Mouse (Mus musculus) midbrain, embryonic 14.5 days (tissue): ENCODE results near the gene Rnf220. TPM values are rescaled to one million over a fixed set of nuclear protein-coding genes. Genes with fewer than 3 reads are reported as not detected.

ENCODE experiments used
- ATAC-seq: fragments of 200-750 bp; cut with Nextera tagmentation; 2 replicates; pipeline ENCODE4 v1.8.0; 2017; ENCODE audit warnings: moderate number of reproducible peaks, moderate library complexity; ENCODE audit not compliant: low FRiP score, low TSS enrichment
- DNase-seq: peaks from one replicate; pipeline ENCODE4 v3.0.0-alpha.2; 2015
- H3K27ac ChIP-seq: fragments of 300-500 bp; sonication (generic); replicated peaks from 2 replicates; pipeline ENCODE4 v1.5.1; 2014; ENCODE audit warnings: mild to moderate bottlenecking, low read depth, low read length, moderate library complexity
- H3K27me3 ChIP-seq: fragments of 300-500 bp; sonication (generic); 2 replicates; pipeline ENCODE4 v1.6.1; 2014; ENCODE audit warnings: low read length, control low read depth, mixed read lengths; ENCODE audit not compliant: control insufficient read depth, insufficient read depth
- H3K36me3 ChIP-seq: fragments of 300-500 bp; sonication (generic); 2 replicates; pipeline ENCODE4 v1.6.1; 2014; ENCODE audit warnings: low read length, control low read depth; ENCODE audit not compliant: control insufficient read depth, insufficient read depth
- H3K4me1 ChIP-seq: fragments of 300-500 bp; sonication (generic); 2 replicates; pipeline ENCODE4 v1.6.1; 2014; ENCODE audit warnings: mild to moderate bottlenecking, antibody characterized with exemption, low read length, control low read depth; ENCODE audit not compliant: control insufficient read depth, insufficient read depth
- H3K4me2 ChIP-seq: fragments of 300-500 bp; sonication (generic); 2 replicates; pipeline ENCODE4 v1.6.1; 2014; ENCODE audit warnings: mild to moderate bottlenecking, low read length, moderate library complexity
- H3K4me3 ChIP-seq: fragments of 300-500 bp; sonication (generic); replicated peaks from 2 replicates; pipeline ENCODE4 v1.5.1; 2014; ENCODE audit warnings: low read depth, low read length
- H3K9ac ChIP-seq: fragments of 300-500 bp; sonication (generic); replicated peaks from 2 replicates; pipeline ENCODE4 v1.6.1; 2014; ENCODE audit warnings: mild to moderate bottlenecking, low read length, moderate library complexity
- H3K9me3 ChIP-seq: fragments of 300-500 bp; sonication (generic); 2 replicates; pipeline ENCODE4 v1.6.1; 2016; ENCODE audit warnings: low read length, control low read depth, mixed read lengths; ENCODE audit not compliant: control insufficient read depth
- WGBS: fragments of 180-500 bp; shearing (Covaris S2); extraction: QIAGEN DNeasy Blood & Tissue Kit; methylation state at CpG from one replicate; pipeline ENCODE4 v1.1.7; 2014; 5-methylcytosine and 5-hydroxymethylcytosine counted together
- polyA plus RNA-seq: library from polyadenylated mRNA; unstranded; fragments of >200 nt; fragmentation: Nextera tagmentation; extraction: Ambion mirVana; gene quantifications from 2 replicates; pipeline ENCODE4 v1.2.1, GENCODE M21; 2014

Rnf220 gene
- polyA plus RNA-seq, 1 experiment from 2014 or later, result 103 TPM

GRCm38 (mm10) chr4:117493905-117494851, 2.7 kb downstream of the Rnf220 start:
- Histone ChIP-seq H3K27me3 (peaks cover 66% of the 10 kb centered on the region), H3K4me1 (peaks cover 21% of the 10 kb centered on the region), H3K9ac (peak overlapping the region; percentile 65), H3K27ac (peak overlapping the region; percentile 80), H3K4me3 (peak overlapping the region; percentile 48), H3K36me3 (no peaks in the 10 kb centered on the region), H3K4me2 (peak overlapping the region; percentile 77), H3K9me3 (no peaks in the 10 kb centered on the region)
- DNase-seq (peak; percentile 63), ATAC-seq (no peak)
- WGBS, result under 1% methylated on average over 69 of the region's 71 CpGs

GRCm38 (mm10) chr4:117493161-117493568, 3.7 kb downstream of the Rnf220 start:
- peaks cover 68% of the 10 kb centered on the region for H3K27me3 ChIP-seq
- H3K27ac ChIP-seq, result peak overlapping the region; percentile 52
- peak overlapping the region; percentile 65; the same call in 1 of the 2 replicates for H3K9ac ChIP-seq

GRCm38 (mm10) chr4:117491840-117492239, 5.0 kb downstream of the Rnf220 start:
- no peak overlapping the region for H3K27ac ChIP-seq
- H3K9me3 ChIP-seq, result no peaks in the 10 kb centered on the region
- peaks cover 21% of the 10 kb centered on the region for H3K4me1 ChIP-seq
- ATAC-seq (no peak), DNase-seq (no peak)
- no peak overlapping the region for H3K9ac ChIP-seq
- H3K4me2 ChIP-seq, result peak overlapping the region; percentile 77
- H3K27me3 ChIP-seq, result peaks cover 75% of the 10 kb centered on the region
- 70% methylated on average over 6 of the region's 6 CpGs for WGBS
- H3K36me3 ChIP-seq, result no peaks in the 10 kb centered on the region
- H3K4me3 ChIP-seq, result no peak overlapping the region

More at GRCm38 (mm10) chr4:117493161-117493568, 3.7 kb downstream of the Rnf220 start:
- ATAC-seq (no peak), DNase-seq (peak; percentile 66)
- Histone ChIP-seq H3K4me2 (peak overlapping the region; percentile 77), H3K36me3 (no peaks in the 10 kb centered on the region), H3K9me3 (no peaks in the 10 kb centered on the region), H3K4me1 (peaks cover 21% of the 10 kb centered on the region), H3K4me3 (peak overlapping the region; percentile 48)
- WGBS, result 5% methylated on average over 17 of the region's 17 CpGs

GRCm38 (mm10) chr4:117489975-117490374, 6.9 kb downstream of the Rnf220 start:
- peaks cover 81% of the 10 kb centered on the region for H3K27me3 ChIP-seq
- no peak overlapping the region for H3K27ac ChIP-seq
- H3K36me3 ChIP-seq, result no peaks in the 10 kb centered on the region
- no peak overlapping the region for H3K4me3 ChIP-seq
- no peak overlapping the region for H3K9ac ChIP-seq
- peak overlapping the region; percentile 13; the same call in 1 of the 2 replicates for H3K4me2 ChIP-seq
- DNase-seq (no peak), ATAC-seq (no peak)
- peaks cover 10% of the 10 kb centered on the region for H3K4me1 ChIP-seq
- H3K9me3 ChIP-seq, result no peaks in the 10 kb centered on the region
- 84% methylated on average over 14 of the region's 14 CpGs for WGBS

- Histone ChIP-seq H3K27me3 (peaks cover 80% of the 10 kb centered on the region), H3K9me3 (no peaks in the 10 kb centered on the region), H3K9ac (no peak overlapping the region), H3K27ac (no peak overlapping the region), H3K4me3 (no peak overlapping the region), H3K4me2 (peak overlapping the region; percentile 13; the same call in 1 of the 2 replicates), H3K36me3 (no peaks in the 10 kb centered on the region), H3K4me1 (peaks cover 8% of the 10 kb centered on the region)
- 94% methylated on average over 9 of the region's 9 CpGs for WGBS
- no peak for ATAC-seq
- DNase-seq, result no peak
Measured at GRCm38 (mm10) chr4:117489566-117489965, 7.3 kb downstream of the Rnf220 start.

GRCm38 (mm10) chr4:117487471-117487870, 9.4 kb downstream of the Rnf220 start:
- H3K9ac ChIP-seq, result no peak overlapping the region
- WGBS, result 67% methylated on average over 6 of the region's 6 CpGs
- H3K36me3 ChIP-seq, result no peaks in the 10 kb centered on the region
- peaks cover 90% of the 10 kb centered on the region for H3K27me3 ChIP-seq
- H3K4me1 ChIP-seq, result peaks cover 7% of the 10 kb centered on the region
- DNase-seq (no peak), ATAC-seq (no peak)
- no peaks in the 10 kb centered on the region for H3K9me3 ChIP-seq
- peak overlapping the region; percentile 15 for H3K4me2 ChIP-seq
- H3K4me3 ChIP-seq, result no peak overlapping the region
- H3K27ac ChIP-seq, result no peak overlapping the region

- Histone ChIP-seq H3K4me1 (peaks cover 7% of the 10 kb centered on the region), H3K27me3 (peaks cover 88% of the 10 kb centered on the region), H3K9me3 (no peaks in the 10 kb centered on the region), H3K4me2 (no peak overlapping the region), H3K36me3 (no peaks in the 10 kb centered on the region), H3K4me3 (no peak overlapping the region), H3K9ac (no peak overlapping the region), H3K27ac (no peak overlapping the region)
- no peak for DNase-seq
- WGBS, result 83% methylated on average over 7 of the region's 7 CpGs
- no peak for ATAC-seq
Measured at GRCm38 (mm10) chr4:117486188-117486587, 10.7 kb downstream of the Rnf220 start.

GRCm38 (mm10) chr4:117485045-117485780, 11.6 kb downstream of the Rnf220 start:
- peak overlapping the region; percentile 86 for H3K4me2 ChIP-seq
- H3K9me3 ChIP-seq, result no peaks in the 10 kb centered on the region
- H3K27ac ChIP-seq, result peak overlapping the region; percentile 70
- ATAC-seq, result no peak
- no peaks in the 10 kb centered on the region for H3K36me3 ChIP-seq
- H3K4me1 ChIP-seq, result peaks cover 7% of the 10 kb centered on the region
- no peak for DNase-seq
- H3K4me3 ChIP-seq, result peak overlapping the region; percentile 41
- WGBS, result 33% methylated on average over 13 of the region's 13 CpGs
- H3K27me3 ChIP-seq, result peaks cover 79% of the 10 kb centered on the region
- peak overlapping the region; percentile 49 for H3K9ac ChIP-seq
